Mouse (Mus musculus): ENCODE results near the gene Ephb2. TPM values are rescaled to one million over a fixed set of nuclear protein-coding genes. Genes with fewer than 3 reads are reported as not detected.

Ephb2 gene
- polyA plus RNA-seq, 1 experiment from 2014 or later = 0.36 TPM

DNA sequence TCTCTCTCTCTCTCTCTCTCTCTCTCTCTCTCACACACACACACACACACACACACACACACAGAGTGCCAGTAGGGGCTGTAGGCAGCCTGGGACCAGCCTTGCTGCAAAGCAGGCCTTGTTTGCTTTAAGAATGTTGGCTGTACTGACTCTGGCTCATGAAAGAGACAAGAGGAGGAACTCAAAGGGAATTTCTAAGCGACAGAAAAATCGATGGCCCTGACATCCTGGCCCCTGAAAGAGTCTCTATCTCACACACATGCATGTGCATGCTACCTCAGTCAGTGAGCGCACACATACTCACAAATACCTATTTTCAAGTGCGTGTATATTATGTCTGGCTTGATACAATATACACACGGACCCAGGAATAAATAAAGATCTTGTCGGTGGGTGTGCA, 79.3 kb downstream of the Ephb2 start:
- H3K4me1 ChIP-seq (replicated peaks) = peaks cover 6% of the 10 kb centered on the region; the same call in 1 of the 2 replicates
- no peak overlapping the region for H3K4me3 ChIP-seq (replicated peaks)
- H3K27me3 ChIP-seq = peaks cover 34% of the 10 kb centered on the region
- no peaks in the 10 kb centered on the region for H3K36me3 ChIP-seq
- DNase-seq (no peak), ATAC-seq (ENCODE audit: low read depth) (no peak)
- H3K4me2 ChIP-seq = no peak overlapping the region
- 60% methylated on average over 6 of the region's 6 CpGs for WGBS (ENCODE audit: insufficient replicate concordance)
- H3K27ac ChIP-seq = no peak overlapping the region
- no peak overlapping the region for H3K9ac ChIP-seq
- no peaks in the 10 kb centered on the region for H3K9me3 ChIP-seq (replicated peaks)

DNA sequence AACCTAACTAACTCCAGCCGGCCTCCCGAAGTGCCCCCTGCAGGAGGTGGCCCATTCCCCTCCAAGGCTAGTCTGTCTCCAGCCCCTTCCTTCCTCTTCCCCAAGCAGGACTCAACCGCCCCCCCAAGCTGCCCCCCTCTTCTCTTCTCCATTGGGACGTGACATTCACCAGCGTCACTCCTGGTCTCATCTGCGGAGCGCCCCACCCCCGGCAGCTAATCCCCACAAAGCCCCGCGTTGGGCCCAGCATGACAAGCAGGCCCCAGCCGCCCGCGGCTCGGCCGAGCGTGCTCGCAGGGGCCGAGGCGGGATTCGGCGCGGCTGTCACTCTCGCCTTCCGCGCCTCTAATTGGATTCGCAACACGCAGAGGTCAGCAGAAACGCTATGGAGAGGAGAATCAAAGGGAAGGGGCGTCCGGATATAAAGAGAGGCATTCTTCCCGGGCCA, 80.4 kb downstream of the Ephb2 start:
- DNase-seq = no peak
- H3K4me3 ChIP-seq (replicated peaks) = peak overlapping the region; percentile 23
- H3K36me3 ChIP-seq = no peaks in the 10 kb centered on the region
- H3K9me3 ChIP-seq (replicated peaks) = no peaks in the 10 kb centered on the region
- no peak overlapping the region for H3K27ac ChIP-seq
- peaks cover 6% of the 10 kb centered on the region; the same call in 1 of the 2 replicates for H3K4me1 ChIP-seq (replicated peaks)
- H3K9ac ChIP-seq = no peak overlapping the region
- WGBS (ENCODE audit: insufficient replicate concordance) = 1% methylated on average over 30 of the region's 31 CpGs
- peaks cover 34% of the 10 kb centered on the region for H3K27me3 ChIP-seq
- H3K4me2 ChIP-seq = peak overlapping the region; percentile 48
- ATAC-seq (ENCODE audit: low read depth) = no peak

DNA sequence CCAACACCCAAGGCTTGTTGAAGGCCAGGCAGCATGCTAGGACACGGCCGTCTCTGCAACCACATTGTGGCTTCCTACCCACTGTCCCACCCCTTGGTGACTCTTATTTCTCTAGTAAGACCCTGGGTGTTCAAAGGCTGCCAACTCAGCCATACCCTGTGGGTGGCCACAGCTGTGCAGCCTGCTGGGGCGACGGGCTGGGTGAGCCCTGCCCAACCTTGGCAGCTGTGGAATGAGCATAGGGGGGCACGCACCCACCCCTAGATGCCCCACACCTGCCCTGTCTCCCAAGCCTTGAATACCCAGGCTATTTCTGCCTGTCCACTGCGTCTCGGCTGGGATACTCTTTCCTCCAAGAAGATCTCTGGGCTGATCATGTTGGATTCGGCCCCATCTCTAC, 81.5 kb downstream of the Ephb2 start:
- peaks cover 34% of the 10 kb centered on the region for H3K27me3 ChIP-seq
- no peak overlapping the region for H3K27ac ChIP-seq
- no peaks in the 10 kb centered on the region for H3K9me3 ChIP-seq (replicated peaks)
- peaks cover 6% of the 10 kb centered on the region; the same call in 1 of the 2 replicates for H3K4me1 ChIP-seq (replicated peaks)
- H3K9ac ChIP-seq = no peak overlapping the region
- H3K4me2 ChIP-seq = no peak overlapping the region
- ATAC-seq (ENCODE audit: low read depth) (no peak), DNase-seq (no peak)
- no peak overlapping the region for H3K4me3 ChIP-seq (replicated peaks)
- no peaks in the 10 kb centered on the region for H3K36me3 ChIP-seq
- 71% methylated on average over 8 of the region's 8 CpGs for WGBS (ENCODE audit: insufficient replicate concordance)

DNA sequence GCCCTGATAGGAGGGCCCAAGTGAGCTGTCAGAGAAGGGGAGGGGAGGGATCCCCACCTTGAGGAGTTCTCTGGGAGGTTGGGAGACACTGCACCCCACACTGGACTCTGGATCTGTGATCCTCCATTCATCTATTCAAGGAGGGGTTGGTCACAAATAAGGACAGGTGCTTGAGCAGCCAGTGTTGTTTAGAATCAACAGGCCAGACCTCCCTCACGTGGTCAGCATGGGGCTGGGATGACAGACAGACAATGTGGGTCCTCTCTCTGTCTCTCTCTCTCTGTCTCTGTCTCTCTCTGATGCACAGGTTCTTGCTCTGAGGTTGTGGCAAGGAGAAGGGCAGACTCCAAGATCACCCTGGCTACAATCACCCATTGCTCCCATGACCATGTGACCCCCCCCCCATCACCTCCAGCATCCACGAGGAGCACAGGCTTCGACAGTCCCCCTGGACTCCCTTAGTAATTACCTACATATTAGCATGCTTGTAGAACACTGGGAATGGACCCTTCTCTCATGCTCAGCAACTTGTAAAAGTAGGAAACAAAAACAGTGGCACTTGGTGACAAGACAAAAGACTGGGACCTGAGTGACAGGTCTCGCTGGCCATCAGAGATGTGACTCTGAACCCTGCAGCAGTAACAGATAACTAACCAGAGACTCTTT, 84.3 kb downstream of the Ephb2 start:
- Histone ChIP-seq H3K4me2 (no peak overlapping the region), H3K9ac (no peak overlapping the region), H3K27me3 (peaks cover 31% of the 10 kb centered on the region), H3K4me3 (replicated peaks) (no peak overlapping the region), H3K4me1 (replicated peaks) (peaks cover 11% of the 10 kb centered on the region), H3K9me3 (replicated peaks) (no peaks in the 10 kb centered on the region), H3K36me3 (no peaks in the 10 kb centered on the region), H3K27ac (no peak overlapping the region)
- ATAC-seq (ENCODE audit: low read depth) (no peak), DNase-seq (no peak)
- WGBS (ENCODE audit: insufficient replicate concordance) = 42% methylated on average over 4 of the region's 4 CpGs

DNA sequence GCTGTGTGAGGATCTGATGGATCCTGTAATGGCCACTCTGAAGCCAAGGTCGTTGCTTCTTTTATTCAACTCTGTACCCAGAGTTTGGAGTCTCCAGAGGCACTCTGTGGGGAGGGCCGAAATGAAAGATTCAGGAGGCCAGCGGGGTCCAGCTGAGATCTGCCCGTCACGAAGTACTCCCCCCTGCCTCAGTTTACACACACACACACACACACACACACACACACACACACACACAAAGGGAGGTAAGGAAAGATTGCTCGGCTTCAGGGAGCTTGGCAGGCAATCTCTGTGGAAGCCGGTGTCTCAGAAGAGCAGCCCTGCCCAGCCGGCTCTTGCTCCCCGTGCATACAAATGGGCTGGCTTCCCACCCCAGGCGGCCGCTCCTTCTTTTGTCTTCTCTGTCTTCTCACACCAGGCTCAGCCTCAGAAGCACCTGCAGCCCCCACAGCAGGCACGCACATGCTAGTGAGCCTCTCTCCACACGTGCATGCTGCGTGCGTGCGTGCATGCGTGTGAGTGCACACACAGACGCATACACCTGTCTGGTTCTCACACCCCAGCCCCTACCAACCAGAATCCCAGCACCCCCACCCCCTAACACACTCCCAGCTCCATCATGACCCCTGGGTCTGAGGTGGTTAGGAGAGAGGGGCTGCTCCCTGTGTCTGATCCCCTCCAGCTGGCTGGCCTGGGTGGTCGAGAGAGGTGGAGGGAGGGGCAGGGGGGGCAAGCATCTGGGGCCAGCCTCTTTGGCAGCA, 85.0 kb downstream of the Ephb2 start:
- Histone ChIP-seq H3K9ac (no peak overlapping the region), H3K4me1 (replicated peaks) (peaks cover 11% of the 10 kb centered on the region), H3K9me3 (replicated peaks) (no peaks in the 10 kb centered on the region), H3K27ac (no peak overlapping the region), H3K36me3 (no peaks in the 10 kb centered on the region), H3K27me3 (peaks cover 26% of the 10 kb centered on the region), H3K4me2 (no peak overlapping the region), H3K4me3 (replicated peaks) (no peak overlapping the region)
- WGBS (ENCODE audit: insufficient replicate concordance) = 50% methylated on average over 19 of the region's 19 CpGs
- ATAC-seq (ENCODE audit: low read depth) (no peak), DNase-seq (no peak)

DNA sequence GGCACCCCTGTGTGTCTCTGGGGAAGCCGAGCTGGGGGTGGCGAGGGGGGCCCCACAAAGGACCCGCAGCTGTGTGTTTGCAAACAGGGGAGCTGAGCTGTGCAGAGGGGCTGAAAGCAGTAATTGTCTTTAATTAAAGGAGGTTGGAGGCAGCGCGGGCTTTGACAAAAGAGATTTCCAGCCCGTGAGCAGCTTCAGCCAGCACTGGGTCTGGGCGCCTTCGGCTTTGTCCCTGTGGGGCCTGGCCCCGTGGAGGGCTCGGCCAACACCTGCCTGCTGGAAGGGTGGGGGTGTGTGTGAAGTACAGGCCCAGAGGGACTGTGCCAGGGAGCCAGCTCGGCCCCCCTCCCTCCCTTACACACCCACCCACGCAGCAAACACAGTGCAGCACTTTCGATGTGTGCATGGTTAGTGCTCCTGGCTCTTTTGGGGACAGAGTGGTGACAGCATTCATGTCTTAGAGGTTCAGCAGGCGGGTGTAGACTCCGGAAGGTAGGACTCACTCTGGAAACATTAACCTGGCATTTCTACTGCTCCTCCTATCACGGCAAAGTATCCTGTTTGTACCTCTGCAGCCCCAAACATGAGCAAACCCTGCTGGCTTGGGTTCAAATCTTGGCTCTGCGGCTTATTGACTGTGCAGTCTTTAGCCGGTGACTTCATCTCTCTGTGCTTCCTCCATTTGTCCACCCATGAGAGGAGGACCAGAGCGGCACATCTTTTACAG, 85.8 kb downstream of the Ephb2 start:
- H3K4me1 ChIP-seq (replicated peaks) = peaks cover 4% of the 10 kb centered on the region; the same call in 1 of the 2 replicates
- WGBS (ENCODE audit: insufficient replicate concordance) = 60% methylated on average over 19 of the region's 19 CpGs
- DNase-seq = no peak
- H3K36me3 ChIP-seq = no peaks in the 10 kb centered on the region
- H3K27me3 ChIP-seq = peaks cover 18% of the 10 kb centered on the region
- H3K9ac ChIP-seq = no peak overlapping the region
- no peak overlapping the region for H3K4me3 ChIP-seq (replicated peaks)
- ATAC-seq (ENCODE audit: low read depth) = no peak
- no peaks in the 10 kb centered on the region for H3K9me3 ChIP-seq (replicated peaks)
- no peak overlapping the region for H3K4me2 ChIP-seq
- H3K27ac ChIP-seq = no peak overlapping the region

DNA sequence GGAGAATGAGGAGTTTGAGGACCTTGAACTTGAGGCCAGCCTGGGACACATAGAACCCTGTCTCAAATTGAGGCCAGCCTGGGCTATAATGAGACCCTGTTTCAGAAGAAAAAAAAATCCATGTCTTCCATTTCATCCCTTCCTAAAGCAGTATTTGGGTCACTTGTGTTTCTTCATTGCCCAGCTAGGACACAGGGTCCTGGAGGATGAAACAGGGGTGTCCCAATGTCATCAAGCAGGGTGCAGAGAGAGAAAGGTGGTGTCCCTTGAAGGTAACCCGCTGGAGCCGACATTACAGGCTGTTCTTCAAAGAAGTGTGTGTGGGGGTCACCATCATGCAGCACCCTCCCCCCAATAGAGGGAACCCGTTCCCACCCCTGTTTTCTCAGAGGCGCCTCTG, 86.4 kb downstream of the Ephb2 start:
- Histone ChIP-seq H3K4me1 (replicated peaks) (peaks cover 4% of the 10 kb centered on the region; the same call in 1 of the 2 replicates), H3K9ac (no peak overlapping the region), H3K4me3 (replicated peaks) (no peak overlapping the region), H3K27me3 (peaks cover 13% of the 10 kb centered on the region), H3K36me3 (no peaks in the 10 kb centered on the region), H3K27ac (no peak overlapping the region), H3K9me3 (replicated peaks) (no peaks in the 10 kb centered on the region), H3K4me2 (no peak overlapping the region)
- DNase-seq = no peak
- ATAC-seq (ENCODE audit: low read depth) = no peak
- 65% methylated on average over 4 of the region's 4 CpGs for WGBS (ENCODE audit: insufficient replicate concordance)

DNA sequence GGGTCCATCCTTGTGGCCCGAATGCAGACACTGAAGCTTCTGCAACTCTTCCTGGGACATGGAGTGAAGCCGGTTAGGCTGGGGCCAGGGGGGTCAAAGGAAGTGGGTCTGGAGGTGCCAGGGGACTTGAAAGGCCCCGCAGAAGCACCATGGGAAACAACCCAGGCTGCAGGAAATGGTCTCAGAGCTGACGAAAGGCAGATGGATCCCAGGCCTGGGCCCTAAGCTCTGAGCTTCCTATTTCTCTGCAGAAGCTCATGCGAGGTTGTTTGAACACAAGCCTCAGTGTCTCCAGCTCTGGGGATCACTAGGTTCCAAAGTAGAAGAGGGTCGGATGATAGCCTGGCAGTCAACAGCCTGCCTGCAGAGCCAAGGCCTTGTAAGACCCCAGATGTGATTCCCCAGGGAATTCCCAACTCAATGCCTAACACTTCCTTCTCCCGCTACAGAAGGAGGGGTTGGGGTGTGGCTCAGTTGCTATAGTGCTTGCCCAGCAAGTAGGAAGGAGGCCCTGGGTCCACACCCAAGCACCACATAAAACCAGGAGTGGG, 86.9 kb downstream of the Ephb2 start:
- Histone ChIP-seq H3K4me3 (replicated peaks) (no peak overlapping the region), H3K36me3 (no peaks in the 10 kb centered on the region), H3K4me2 (no peak overlapping the region), H3K9me3 (replicated peaks) (no peaks in the 10 kb centered on the region), H3K9ac (no peak overlapping the region), H3K27me3 (peaks cover 7% of the 10 kb centered on the region), H3K27ac (no peak overlapping the region), H3K4me1 (replicated peaks) (peaks cover 4% of the 10 kb centered on the region; the same call in 1 of the 2 replicates)
- DNase-seq (no peak), ATAC-seq (ENCODE audit: low read depth) (no peak)
- WGBS (ENCODE audit: insufficient replicate concordance) = 33% methylated on average over 7 of the region's 7 CpGs

DNA sequence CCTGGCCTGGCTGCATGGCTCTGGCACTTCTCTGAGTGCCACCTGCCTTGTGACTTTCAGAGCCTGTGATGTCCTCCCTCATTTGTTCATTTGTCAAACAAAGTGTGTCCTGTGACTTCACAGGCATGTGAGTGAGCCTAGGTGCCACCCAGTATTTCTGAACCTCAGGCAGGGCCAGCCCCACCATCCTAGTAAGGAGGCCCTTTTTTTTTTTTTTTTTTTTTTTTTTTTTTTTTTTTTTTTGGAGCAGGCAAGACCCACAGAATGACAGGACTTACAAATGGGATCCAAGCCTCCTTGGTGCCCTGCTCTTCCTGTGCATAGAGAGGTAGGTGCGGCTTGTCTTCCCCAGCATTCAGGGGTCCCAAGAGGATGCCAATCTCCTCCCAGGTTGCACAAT, 89.3 kb downstream of the Ephb2 start:
- Histone ChIP-seq H3K9me3 (replicated peaks) (no peaks in the 10 kb centered on the region), H3K9ac (no peak overlapping the region), H3K4me2 (no peak overlapping the region), H3K4me3 (replicated peaks) (no peak overlapping the region), H3K36me3 (no peaks in the 10 kb centered on the region), H3K27me3 (no peaks in the 10 kb centered on the region; the same call in 1 of the 2 replicates), H3K27ac (no peak overlapping the region), H3K4me1 (replicated peaks) (peaks cover 4% of the 10 kb centered on the region; the same call in 1 of the 2 replicates)
- 72% methylated on average over 1 of the region's 1 CpGs for WGBS (ENCODE audit: insufficient replicate concordance)
- no peak for ATAC-seq (ENCODE audit: low read depth)
- no peak for DNase-seq

DNA sequence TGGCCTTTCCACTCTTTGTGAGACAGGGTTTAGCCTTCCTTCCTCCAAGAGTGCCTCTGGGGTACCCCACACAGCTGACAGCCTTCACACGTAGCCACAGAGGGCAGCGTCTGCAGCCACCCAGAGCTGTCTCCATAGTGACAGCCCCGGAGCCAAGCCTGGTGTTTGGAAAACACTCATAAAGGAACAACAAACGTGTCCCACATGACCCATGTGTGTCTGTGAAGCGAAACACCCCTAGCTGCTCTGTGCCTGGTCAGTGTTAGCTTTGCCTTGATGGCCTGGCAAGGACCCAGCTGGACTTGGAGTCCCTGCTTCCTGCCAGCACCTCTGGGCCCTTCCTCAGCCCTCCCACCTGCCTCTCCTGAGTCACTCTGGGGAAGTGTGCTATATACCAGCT, 93.1 kb downstream of the Ephb2 start:
- no peaks in the 10 kb centered on the region for H3K27me3 ChIP-seq
- DNase-seq (no peak), ATAC-seq (ENCODE audit: low read depth) (no peak)
- no peak overlapping the region for H3K4me2 ChIP-seq
- H3K9me3 ChIP-seq (replicated peaks) = no peaks in the 10 kb centered on the region
- no peak overlapping the region for H3K9ac ChIP-seq
- H3K4me3 ChIP-seq (replicated peaks) = no peak overlapping the region
- peaks cover 5% of the 10 kb centered on the region; the same call in 1 of the 2 replicates for H3K4me1 ChIP-seq (replicated peaks)
- 37% methylated on average over 5 of the region's 5 CpGs for WGBS (ENCODE audit: insufficient replicate concordance)
- no peaks in the 10 kb centered on the region for H3K36me3 ChIP-seq
- no peak overlapping the region for H3K27ac ChIP-seq

DNA sequence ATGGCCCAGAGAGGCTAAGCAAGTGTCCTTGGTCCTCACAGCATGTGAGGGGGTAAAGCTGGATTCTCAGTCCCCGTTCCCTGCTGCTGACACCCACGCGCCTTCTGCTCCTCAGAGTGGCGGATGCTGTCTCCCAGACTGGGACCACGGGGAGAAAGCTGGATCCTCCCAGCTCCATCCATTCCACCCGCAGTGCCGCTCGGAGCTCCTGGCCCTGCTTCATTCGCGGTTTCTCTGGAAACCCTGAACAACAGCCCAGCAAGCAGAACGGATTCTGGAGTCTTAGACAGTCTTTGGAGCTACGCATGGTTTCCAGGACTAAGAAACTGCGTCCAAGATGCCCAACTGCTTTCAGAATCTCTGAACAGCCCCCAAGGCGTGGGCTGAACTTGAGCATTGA, 93.9 kb downstream of the Ephb2 start:
- H3K27me3 ChIP-seq = no peaks in the 10 kb centered on the region
- peaks cover 5% of the 10 kb centered on the region; the same call in 1 of the 2 replicates for H3K4me1 ChIP-seq (replicated peaks)
- ATAC-seq (ENCODE audit: low read depth) = no peak
- H3K4me2 ChIP-seq = no peak overlapping the region
- no peak for DNase-seq
- H3K27ac ChIP-seq = no peak overlapping the region
- WGBS (ENCODE audit: insufficient replicate concordance) = 75% methylated on average over 14 of the region's 14 CpGs
- H3K36me3 ChIP-seq = no peaks in the 10 kb centered on the region
- H3K9ac ChIP-seq = no peak overlapping the region
- no peaks in the 10 kb centered on the region for H3K9me3 ChIP-seq (replicated peaks)
- H3K4me3 ChIP-seq (replicated peaks) = no peak overlapping the region
